Mouse (Mus musculus) embryonic fibroblast, embryonic 13.5 days (primary cell): ENCODE data around the gene Ddx39b. TPM values are rescaled to one million over a fixed set of nuclear protein-coding genes. Genes with fewer than 3 reads are reported as not detected.

Experiments used
- H3K27ac ChIP-seq: 2 replicates; pipeline ENCODE4 v1.5.1; 2012; ENCODE audit warnings: low read length, control low read depth, inconsistent platforms; ENCODE audit not compliant: insufficient read depth
- H3K4me1 ChIP-seq: 2 replicates; pipeline ENCODE4 v1.6.1; 2011; ENCODE audit warnings: low read length; ENCODE audit not compliant: control insufficient read depth, insufficient read depth
- H3K4me3 ChIP-seq: 2 replicates; pipeline ENCODE4 v1.5.1; 2011; ENCODE audit warnings: mild to moderate bottlenecking, control low read depth, low read length; ENCODE audit not compliant: insufficient read depth
- CTCF ChIP-seq: IDR thresholded peaks from 2 replicates; pipeline ENCODE4 v1.5.1; 2011; ENCODE audit warnings: mild to moderate bottlenecking, control low read depth, low read length, moderate library complexity, borderline replicate concordance; ENCODE audit not compliant: insufficient read depth
- POLR2A ChIP-seq: IDR thresholded peaks from 2 replicates; pipeline ENCODE4 v1.6.1; 2011; ENCODE audit warnings: low read depth, mild to moderate bottlenecking, control low read depth, low read length, moderate library complexity
- polyA plus RNA-seq: library from polyadenylated mRNA; stranded (reverse); fragments of >200 nt; gene quantifications from 2 replicates; pipeline ENCODE4 v1.2.4, GENCODE M21; 2011; ENCODE audit warnings: low read depth; ENCODE audit not compliant: missing spikeins, insufficient read length

Gene Ddx39b
- polyA plus RNA-seq, 1 experiment: 227 TPM

DNA sequence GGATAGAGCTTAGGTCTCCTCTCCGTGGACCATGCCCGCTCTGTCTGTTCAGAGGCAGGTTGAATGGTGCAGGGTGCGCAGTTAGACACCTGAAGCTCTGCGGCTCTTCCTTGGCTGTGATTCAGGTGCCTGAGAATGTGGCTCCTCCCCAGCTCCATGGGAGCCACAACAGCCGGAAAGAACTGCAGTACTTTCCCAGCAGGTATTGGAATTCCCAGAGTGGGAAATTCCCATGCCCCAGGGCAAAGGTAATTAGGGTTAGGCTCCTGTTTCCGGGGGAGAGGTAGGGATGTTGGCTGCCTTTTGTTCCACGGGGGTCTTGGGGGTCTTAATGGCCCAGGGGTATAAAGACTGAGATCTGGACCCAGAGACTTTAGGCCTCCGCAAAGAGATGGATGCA lies 42.6 kb upstream of the Ddx39b start:
- no peaks in the 10 kb centered on the region; the same call in 1 of the 2 replicates for H3K4me1 ChIP-seq
- no peak for TF ChIP-seq POLR2A
- TF ChIP-seq CTCF: no peak
- H3K27ac ChIP-seq: no peak overlapping the region
- no peak overlapping the region for H3K4me3 ChIP-seq

DNA sequence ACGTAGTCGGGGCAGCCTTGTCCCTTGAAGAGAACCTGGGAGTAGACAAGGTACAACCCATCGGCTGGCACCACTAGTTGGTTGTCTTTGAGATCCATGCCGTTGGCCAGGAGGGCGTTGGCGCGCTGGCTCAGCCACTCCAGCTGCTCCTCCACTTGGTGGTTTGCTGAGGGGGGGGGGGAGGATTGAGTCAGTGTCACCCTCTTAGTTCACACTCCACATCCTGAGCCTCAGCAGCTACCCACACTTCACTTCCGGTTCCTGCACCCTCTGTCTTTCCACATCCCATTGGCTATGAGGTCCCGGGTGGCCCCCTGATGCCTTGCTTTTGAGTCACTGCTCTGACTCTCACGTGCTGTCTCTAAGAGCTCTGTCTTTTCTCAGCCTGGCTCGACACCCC lies 41.1 kb upstream of the Ddx39b start:
- Histone ChIP-seq H3K4me1 (no peaks in the 10 kb centered on the region; the same call in 1 of the 2 replicates), H3K4me3 (no peak overlapping the region), H3K27ac (no peak overlapping the region)
- no peak for TF ChIP-seq POLR2A
- TF ChIP-seq CTCF: no peak

DNA sequence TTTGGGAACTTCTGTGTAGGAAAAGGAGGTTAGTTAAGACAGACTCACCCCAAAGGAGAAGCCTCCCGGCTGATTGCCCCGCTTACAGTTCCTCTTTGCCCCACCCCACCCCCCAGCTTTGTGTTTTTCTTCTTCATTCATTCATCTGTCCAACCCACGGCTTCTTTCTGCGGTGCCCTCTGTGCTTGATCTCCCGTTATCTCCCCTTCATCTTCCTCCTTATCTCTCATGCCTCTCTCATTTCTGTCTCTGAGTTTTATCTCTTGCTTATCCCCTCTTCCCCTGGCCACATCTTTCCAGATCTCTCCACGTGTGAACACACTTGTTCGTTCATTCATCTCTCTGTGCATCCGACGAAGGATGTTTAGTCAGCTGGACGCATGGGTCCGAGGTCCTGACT lies 40.4 kb upstream of the Ddx39b start:
- TF ChIP-seq POLR2A (no peak), CTCF (no peak)
- Histone ChIP-seq H3K27ac (no peak overlapping the region), H3K4me3 (no peak overlapping the region), H3K4me1 (no peaks in the 10 kb centered on the region)

DNA sequence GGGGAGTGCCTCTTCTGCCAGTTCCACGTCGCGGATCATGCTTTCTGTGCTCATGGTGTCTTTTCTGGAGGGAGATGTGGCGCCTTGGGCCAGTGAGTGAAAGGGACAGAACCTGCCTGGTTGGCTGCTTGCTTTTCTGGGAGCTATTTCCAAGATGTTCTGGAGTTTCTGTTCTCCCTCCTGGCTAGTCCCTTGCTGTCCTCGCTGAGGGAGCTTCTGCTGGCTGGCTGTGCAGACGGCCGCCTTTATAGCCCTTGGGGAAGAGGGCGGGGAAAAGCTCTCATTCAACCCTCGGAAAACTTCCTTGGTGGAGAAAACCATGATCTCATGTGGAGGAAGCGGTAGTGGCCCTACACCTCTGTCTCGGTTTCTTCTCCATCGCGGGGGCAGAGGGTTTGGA lies 39.8 kb upstream of the Ddx39b start, which contains the start of gene Tnf:
Gene Tnf, minus strand, starts transcription at position 221 of the 400 bp plus-strand sequence.
- Histone ChIP-seq H3K27ac (no peak within 1 kb of the TSS), H3K4me3 (no peak within 1 kb of the TSS), H3K4me1 (no peaks in the 10 kb centered on the region)
- no peak for TF ChIP-seq POLR2A
- TF ChIP-seq CTCF: no peak

DNA sequence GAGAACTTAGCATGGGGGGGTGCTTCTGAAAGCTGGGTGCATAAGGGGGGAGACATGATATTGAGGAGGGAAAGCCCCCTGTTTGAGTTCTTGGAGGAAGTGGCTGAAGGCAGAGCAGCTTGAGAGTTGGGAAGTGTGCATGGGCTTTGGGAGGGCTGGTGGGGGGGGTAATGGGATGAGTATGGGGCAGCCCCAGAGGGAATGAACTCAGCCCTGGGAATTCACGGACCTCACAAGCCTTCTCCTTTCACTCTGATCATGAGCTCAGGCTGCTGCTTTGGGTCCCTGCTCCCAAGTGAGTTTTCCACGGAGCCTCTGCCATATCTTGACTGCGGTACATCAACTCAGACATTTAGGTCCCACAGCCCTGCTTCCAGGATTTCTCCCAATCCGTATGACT lies 39.1 kb upstream of the Ddx39b start:
- TF ChIP-seq CTCF (no peak), POLR2A (no peak)
- Histone ChIP-seq H3K4me3 (no peak overlapping the region), H3K27ac (no peak overlapping the region), H3K4me1 (no peaks in the 10 kb centered on the region)

DNA sequence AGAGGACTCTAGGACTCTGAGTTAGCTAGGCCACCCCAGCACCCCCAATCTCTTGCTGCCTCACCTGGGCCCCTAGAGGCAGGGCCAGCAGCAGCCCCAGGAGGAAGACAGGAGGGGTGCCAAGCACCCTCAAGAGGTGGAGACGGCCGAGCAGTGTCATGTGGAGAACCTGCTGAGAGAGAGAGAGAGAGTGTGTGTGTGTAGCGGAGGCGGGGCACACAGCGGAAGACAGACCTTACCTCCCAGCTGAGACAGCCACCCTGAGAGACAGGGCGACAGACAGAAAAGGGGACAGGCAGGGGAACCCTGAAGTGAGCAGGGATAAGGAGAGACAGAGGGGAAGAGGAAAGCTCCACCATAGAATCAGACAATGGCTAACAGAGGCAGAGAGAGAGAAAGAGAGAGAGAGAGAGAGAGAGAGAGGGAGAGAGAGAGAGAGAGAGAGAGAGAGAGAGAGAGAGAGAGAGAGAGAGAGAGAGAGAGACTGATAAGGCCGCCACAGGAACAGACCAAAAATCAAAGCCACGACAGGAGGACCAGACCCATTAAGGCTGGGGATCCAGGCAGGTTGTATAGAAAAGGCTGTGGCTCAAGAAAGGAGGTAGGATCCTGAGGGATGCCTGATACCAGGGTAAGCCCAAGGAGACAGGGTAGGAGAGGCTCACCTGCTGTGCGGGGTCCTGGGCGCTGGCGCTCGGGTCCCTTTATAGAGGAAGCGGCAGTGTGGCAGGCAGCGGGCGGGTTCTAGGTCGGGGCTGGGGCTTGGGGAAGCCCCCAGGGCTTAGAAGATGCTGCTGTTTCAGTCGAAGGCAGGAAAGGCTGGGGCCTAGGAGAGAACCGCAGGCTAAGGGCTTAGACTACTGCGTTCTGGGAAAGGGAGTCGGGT lies 36.8 kb upstream of the Ddx39b start, which contains the start of gene Lta:
Gene Lta, minus strand, starts transcription at position 858 of the 886 bp plus-strand sequence.
- Histone ChIP-seq H3K4me3 (no peak within 1 kb of the TSS), H3K27ac (no peak within 1 kb of the TSS), H3K4me1 (no peaks in the 10 kb centered on the region)
- no peak for TF ChIP-seq CTCF
- TF ChIP-seq POLR2A: no peak

DNA sequence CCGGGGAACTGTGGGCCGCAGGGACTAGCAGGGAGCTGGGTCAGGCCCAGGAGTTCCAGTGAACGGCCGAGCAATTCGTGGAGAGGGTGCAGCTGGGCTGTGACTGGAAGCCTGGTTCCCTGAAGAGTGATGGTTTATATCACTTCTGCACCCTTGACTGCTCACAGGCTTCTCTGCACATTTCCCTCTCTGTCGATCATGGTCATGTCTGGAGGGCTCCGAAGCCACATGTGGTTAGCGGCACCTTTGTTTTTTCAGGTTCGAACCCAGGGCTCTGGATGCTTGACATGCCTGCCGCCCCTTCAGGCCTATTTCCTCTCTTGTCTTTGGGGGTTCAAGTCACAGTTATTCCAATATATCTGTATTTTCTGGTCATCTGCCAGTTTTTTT lies 36.2 kb upstream of the Ddx39b start:
- Histone ChIP-seq H3K4me3 (no peak overlapping the region), H3K4me1 (no peaks in the 10 kb centered on the region), H3K27ac (no peak overlapping the region)
- TF ChIP-seq CTCF (no peak), POLR2A (no peak)

DNA sequence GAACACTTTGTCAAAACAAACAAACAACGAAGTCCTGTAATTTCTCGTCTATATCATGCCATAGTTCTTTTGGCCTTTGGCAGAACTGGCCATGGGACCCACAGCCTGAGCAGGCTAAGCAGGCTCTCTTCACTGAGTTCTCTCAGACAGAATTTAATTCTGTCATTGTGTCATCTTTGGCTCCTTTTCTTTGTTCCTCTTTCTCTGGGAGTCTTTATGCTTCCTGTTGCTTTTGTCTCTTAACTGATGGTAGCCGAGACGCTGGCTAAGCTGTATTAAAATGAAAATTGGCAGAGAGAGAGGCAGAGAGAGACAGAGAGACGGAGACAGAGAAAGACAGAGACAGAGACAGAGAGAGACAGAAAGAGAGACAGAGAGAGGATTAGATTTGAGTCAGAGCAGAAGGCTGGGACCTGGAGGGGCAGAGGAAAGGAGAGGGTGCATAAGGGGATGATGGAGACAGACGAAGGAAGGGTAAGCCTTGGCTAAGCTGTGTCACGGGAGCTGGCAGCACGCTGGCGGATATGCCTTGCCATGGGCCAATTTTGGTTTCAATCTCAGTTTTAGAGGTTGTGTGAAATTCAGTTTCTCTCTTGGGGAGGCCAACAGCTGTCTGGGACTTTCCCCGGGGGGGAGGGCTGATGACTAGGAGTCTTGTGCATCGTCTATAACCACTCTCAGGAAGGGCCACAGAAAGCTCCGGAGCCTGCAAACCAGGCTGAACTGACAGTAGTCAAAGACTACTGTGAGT lies 31.6 kb upstream of the Ddx39b start:
- TF ChIP-seq CTCF: no peak
- TF ChIP-seq POLR2A: no peak
- no peak overlapping the region for H3K4me3 ChIP-seq
- no peaks in the 10 kb centered on the region for H3K4me1 ChIP-seq
- no peak overlapping the region for H3K27ac ChIP-seq

DNA sequence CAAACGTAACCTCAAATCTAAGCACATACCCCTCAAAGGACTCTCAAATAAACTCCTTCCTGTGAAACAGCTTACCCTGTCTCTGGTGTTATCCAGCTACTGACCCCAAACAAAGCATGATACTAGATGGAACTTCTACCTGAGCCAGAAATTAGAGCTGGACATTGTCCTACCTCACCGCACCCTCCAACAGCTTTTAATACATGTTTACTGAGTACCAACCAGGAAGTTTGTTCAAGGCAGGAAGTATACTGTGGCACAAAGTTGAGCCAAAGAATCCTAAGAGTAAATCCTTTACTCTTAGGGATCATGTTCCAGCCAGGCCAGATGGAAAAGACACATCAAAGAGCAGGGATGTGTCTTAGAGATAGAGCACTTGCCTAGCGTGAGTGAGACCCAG lies 31.0 kb upstream of the Ddx39b start:
- TF ChIP-seq CTCF (no peak), POLR2A (no peak)
- H3K27ac ChIP-seq: no peak overlapping the region
- H3K4me1 ChIP-seq: no peaks in the 10 kb centered on the region
- no peak overlapping the region for H3K4me3 ChIP-seq

DNA sequence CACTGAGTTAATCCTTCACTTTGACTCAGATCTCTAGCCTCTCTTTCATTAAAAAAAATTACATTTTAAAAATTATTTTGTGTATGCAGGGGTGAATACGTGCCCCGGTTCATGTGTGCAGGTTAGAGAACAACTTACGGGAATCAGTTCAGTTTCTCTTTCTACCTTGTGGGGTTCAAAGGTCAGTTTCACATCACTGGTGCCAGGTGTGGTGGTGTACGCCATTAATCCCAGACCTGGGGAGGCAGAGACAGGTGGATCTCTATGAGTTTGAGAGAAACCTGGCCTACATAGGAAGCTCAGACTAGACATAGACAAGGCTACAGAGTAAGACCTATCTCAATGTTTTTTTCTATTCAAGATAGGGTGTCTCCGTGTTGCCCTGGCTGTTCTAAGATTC lies 28.5 kb upstream of the Ddx39b start:
- TF ChIP-seq POLR2A: no peak
- no peak for TF ChIP-seq CTCF
- no peak overlapping the region for H3K4me3 ChIP-seq
- no peaks in the 10 kb centered on the region for H3K4me1 ChIP-seq
- no peak overlapping the region for H3K27ac ChIP-seq
